Mouse (Mus musculus) heart, embryonic 16.5 days (tissue): Measurements from ENCODE around the gene Zfp687. TPM values are rescaled to one million over a fixed set of nuclear protein-coding genes. Genes with fewer than 3 reads are reported as not detected.
A peak's percentile ranks its signal among the peaks of the same experiment; 100 is the strongest.

Source experiments
- ATAC-seq: fragments of 200-750 bp; cut with Nextera tagmentation; replicated peaks from 2 replicates; pipeline ENCODE4 v1.8.0; 2017; ENCODE audit warnings: moderate number of reproducible peaks; ENCODE audit not compliant: insufficient read depth, low FRiP score; ENCODE audit errors: extremely low read depth
- H3K27ac ChIP-seq: fragments of 300-500 bp; sonication (generic); 2 replicates; pipeline ENCODE4 v1.5.1; 2014; ENCODE audit warnings: mild to moderate bottlenecking, low read length, control low read depth, moderate library complexity
- H3K27me3 ChIP-seq: fragments of 300-500 bp; sonication (generic); 2 replicates; pipeline ENCODE4 v1.6.1; 2014; ENCODE audit warnings: low read length, mixed read lengths; ENCODE audit not compliant: control insufficient read depth, insufficient read depth
- H3K36me3 ChIP-seq: fragments of 300-500 bp; sonication (generic); 2 replicates; pipeline ENCODE4 v1.6.1; 2014; ENCODE audit not compliant: control insufficient read depth, insufficient read depth
- H3K4me1 ChIP-seq: fragments of 300-500 bp; sonication (generic); 2 replicates; pipeline ENCODE4 v1.6.1; 2014; ENCODE audit warnings: low read length, mixed read lengths; ENCODE audit not compliant: control insufficient read depth, insufficient read depth
- H3K4me2 ChIP-seq: fragments of 300-500 bp; sonication (generic); 2 replicates; pipeline ENCODE4 v1.6.1; 2014; ENCODE audit warnings: low read depth, mild to moderate bottlenecking, control low read depth, low read length
- H3K4me3 ChIP-seq: fragments of 300-500 bp; sonication (generic); 2 replicates; pipeline ENCODE4 v1.5.1; 2014; ENCODE audit warnings: mild to moderate bottlenecking, control low read depth, low read length
- H3K9ac ChIP-seq: fragments of 300-500 bp; sonication (generic); 2 replicates; pipeline ENCODE4 v1.6.1; 2014; ENCODE audit warnings: low read length, control low read depth
- H3K9me3 ChIP-seq: fragments of 300-500 bp; sonication (generic); replicated peaks from 2 replicates; pipeline ENCODE4 v1.6.1; 2016; ENCODE audit warnings: low read length; ENCODE audit not compliant: control insufficient read depth
- WGBS: fragments of 180-500 bp; shearing (Covaris S2); extraction: QIAGEN DNeasy Blood & Tissue Kit; methylation state at CpG from one replicate; pipeline ENCODE4 v1.1.7; 2014; 5-methylcytosine and 5-hydroxymethylcytosine counted together
- polyA plus RNA-seq: library from polyadenylated mRNA; unstranded; fragments of >200 nt; fragmentation: Nextera tagmentation; extraction: Ambion mirVana; gene quantifications from 2 replicates; pipeline ENCODE4 v1.2.1, GENCODE M21; 2015

Zfp687 gene
- polyA plus RNA-seq = 16.4 and 16.9 TPM in 2 replicates

- WGBS = under 1% methylated on average over 34 of the region's 37 CpGs
- Histone ChIP-seq H3K4me3 (peak within 1 kb of the TSS; percentile 82), H3K4me2 (peak within 1 kb of the TSS; percentile 96), H3K27ac (peak within 1 kb of the TSS; percentile 98), H3K4me1 (peaks cover 17% of the 10 kb centered on the region), H3K9ac (peak within 1 kb of the TSS; percentile 85), H3K36me3 (peaks cover 16% of the 10 kb centered on the region), H3K9me3 (no peaks in the 10 kb centered on the region), H3K27me3 (no peaks in the 10 kb centered on the region)
- ATAC-seq = peak; percentile 98
Observed at GRCm38 (mm10) chr3:95015337-95015872, at the start of gene Zfp687. Zfp687 (minus strand) TSS chr3:95015448.

GRCm38 (mm10) chr3:95063741-95064140 is 48.5 kb upstream of the Zfp687 start:
- Histone ChIP-seq H3K27ac (no peak overlapping the region), H3K9me3 (no peaks in the 10 kb centered on the region), H3K4me1 (no peaks in the 10 kb centered on the region), H3K27me3 (no peaks in the 10 kb centered on the region), H3K4me3 (no peak overlapping the region), H3K9ac (no peak overlapping the region), H3K4me2 (no peak overlapping the region), H3K36me3 (peaks cover 83% of the 10 kb centered on the region)
- WGBS = 93% methylated on average over 4 of the region's 4 CpGs
- no peak for ATAC-seq

GRCm38 (mm10) chr3:95058078-95058477 is 42.8 kb upstream of the Zfp687 start:
- 78% methylated on average over 8 of the region's 8 CpGs for WGBS
- H3K36me3 ChIP-seq = peaks cover 42% of the 10 kb centered on the region
- no peaks in the 10 kb centered on the region for H3K9me3 ChIP-seq
- H3K27me3 ChIP-seq = no peaks in the 10 kb centered on the region
- H3K9ac ChIP-seq = no peak overlapping the region
- no peak overlapping the region for H3K27ac ChIP-seq
- no peak for ATAC-seq
- no peak overlapping the region for H3K4me2 ChIP-seq
- no peak overlapping the region for H3K4me3 ChIP-seq
- H3K4me1 ChIP-seq = peaks cover 23% of the 10 kb centered on the region

- H3K27me3 ChIP-seq = no peaks in the 10 kb centered on the region
- no peak overlapping the region; the same call in 1 of the 2 replicates for H3K27ac ChIP-seq
- H3K4me2 ChIP-seq = no peak overlapping the region
- H3K4me3 ChIP-seq = no peak overlapping the region
- WGBS = 54% methylated on average over 7 of the region's 7 CpGs
- H3K36me3 ChIP-seq = peaks cover 28% of the 10 kb centered on the region
- no peak overlapping the region for H3K9ac ChIP-seq
- ATAC-seq = peak; percentile 56; the same call in 1 of the 2 replicates
- H3K4me1 ChIP-seq = peaks cover 23% of the 10 kb centered on the region
- H3K9me3 ChIP-seq = no peaks in the 10 kb centered on the region
Observed at GRCm38 (mm10) chr3:95056275-95056674, 41.0 kb upstream of the Zfp687 start.

GRCm38 (mm10) chr3:95054481-95055260 is 39.4 kb upstream of the Zfp687 start:
- Histone ChIP-seq H3K4me3 (no peak overlapping the region), H3K9ac (no peak overlapping the region), H3K27me3 (no peaks in the 10 kb centered on the region), H3K4me2 (peak overlapping the region; percentile 25), H3K9me3 (no peaks in the 10 kb centered on the region), H3K27ac (peak overlapping the region; percentile 90), H3K4me1 (peaks cover 23% of the 10 kb centered on the region), H3K36me3 (peaks cover 13% of the 10 kb centered on the region)
- ATAC-seq = peak; percentile 74
- WGBS = 9% methylated on average over 10 of the region's 10 CpGs

GRCm38 (mm10) chr3:95053701-95054100 is 38.5 kb upstream of the Zfp687 start:
- Histone ChIP-seq H3K27me3 (no peaks in the 10 kb centered on the region), H3K4me1 (peaks cover 23% of the 10 kb centered on the region), H3K27ac (no peak overlapping the region), H3K4me2 (no peak overlapping the region), H3K9ac (no peak overlapping the region), H3K9me3 (no peaks in the 10 kb centered on the region), H3K36me3 (peaks cover 6% of the 10 kb centered on the region), H3K4me3 (no peak overlapping the region)
- 0 out of 2 replicates have a peak, but pooled peaks have one; percentile 24 for ATAC-seq
- WGBS = 41% methylated on average over 3 of the region's 3 CpGs

GRCm38 (mm10) chr3:95052959-95053358 is 37.7 kb upstream of the Zfp687 start:
- no peak overlapping the region for H3K4me2 ChIP-seq
- H3K4me1 ChIP-seq = peaks cover 23% of the 10 kb centered on the region
- peaks cover under 1% of the 10 kb centered on the region; the same call in 1 of the 2 replicates for H3K36me3 ChIP-seq
- WGBS = 63% methylated on average over 1 of the region's 1 CpGs
- H3K4me3 ChIP-seq = no peak overlapping the region
- H3K27me3 ChIP-seq = no peaks in the 10 kb centered on the region
- no peak overlapping the region for H3K27ac ChIP-seq
- no peak for ATAC-seq
- no peak overlapping the region for H3K9ac ChIP-seq
- no peaks in the 10 kb centered on the region for H3K9me3 ChIP-seq

GRCm38 (mm10) chr3:95047914-95048313 is 32.7 kb upstream of the Zfp687 start:
- no peak for ATAC-seq
- WGBS = 63% methylated on average over 3 of the region's 3 CpGs
- no peaks in the 10 kb centered on the region for H3K36me3 ChIP-seq

GRCm38 (mm10) chr3:95046462-95047057 is 31.3 kb upstream of the Zfp687 start:
- H3K4me1 ChIP-seq = peaks cover 2% of the 10 kb centered on the region
- no peak overlapping the region for H3K27ac ChIP-seq
- H3K4me2 ChIP-seq = no peak overlapping the region
- H3K4me3 ChIP-seq = no peak overlapping the region
- H3K27me3 ChIP-seq = no peaks in the 10 kb centered on the region
- ATAC-seq = no peak
- no peak overlapping the region for H3K9ac ChIP-seq
- no peaks in the 10 kb centered on the region for H3K9me3 ChIP-seq
- 75% methylated on average over 11 of the region's 11 CpGs for WGBS
- no peaks in the 10 kb centered on the region for H3K36me3 ChIP-seq

More at GRCm38 (mm10) chr3:95047914-95048313, 32.7 kb upstream of the Zfp687 start:
- no peak overlapping the region for H3K9ac ChIP-seq
- H3K4me2 ChIP-seq = no peak overlapping the region
- no peak overlapping the region for H3K4me3 ChIP-seq
- no peaks in the 10 kb centered on the region for H3K9me3 ChIP-seq
- H3K4me1 ChIP-seq = no peaks in the 10 kb centered on the region
- H3K27ac ChIP-seq = no peak overlapping the region
- H3K27me3 ChIP-seq = no peaks in the 10 kb centered on the region
